Mouse (Mus musculus): Measurements from ENCODE around the gene Ephb2. TPM values are rescaled to one million over a fixed set of nuclear protein-coding genes. Genes with fewer than 3 reads are reported as not detected.

Gene Ephb2
- polyA plus RNA-seq, 1 experiment from 2014 or later, result 2.3 TPM

DNA sequence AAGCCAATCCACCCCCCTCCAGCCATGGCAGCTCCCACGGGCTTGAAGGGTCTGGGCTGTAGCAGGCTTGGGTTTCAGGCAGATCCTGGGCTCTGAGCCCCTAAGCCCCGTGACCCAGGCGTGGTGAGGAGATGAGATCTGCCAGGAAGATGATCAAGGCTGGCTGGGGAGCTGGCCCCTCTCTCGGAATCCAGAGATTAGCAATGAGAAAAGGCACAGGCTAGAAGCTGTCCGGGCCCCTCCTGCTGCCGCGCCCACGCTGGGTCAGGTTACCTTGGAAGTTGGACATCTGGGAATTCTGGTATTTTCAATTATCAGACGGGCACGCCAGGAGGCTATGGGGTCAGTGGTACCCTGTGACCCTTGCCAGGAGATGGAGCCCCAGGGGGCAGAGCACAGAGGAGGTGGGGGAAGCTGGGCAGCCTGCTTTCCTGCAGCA lies 150.3 kb downstream of the Ephb2 start:
- no peak overlapping the region for H3K4me2 ChIP-seq (replicated peaks; ENCODE audit: low read depth)
- no peak overlapping the region; the same call in 1 of the 2 replicates for H3K27ac ChIP-seq (replicated peaks)
- H3K4me3 ChIP-seq (ENCODE audit: low read depth, low read length), result no peak overlapping the region
- DNase-seq (ENCODE audit: low spot score) (no peak), ATAC-seq (ENCODE audit: low FRiP score, low TSS enrichment) (peak; percentile 8; the same call in 1 of the 2 replicates)
- no peaks in the 10 kb centered on the region for H3K9me3 ChIP-seq (ENCODE audit: control insufficient read depth, low read length)
- no peaks in the 10 kb centered on the region for H3K36me3 ChIP-seq (ENCODE audit: control insufficient read depth, insufficient read depth, low read length)
- no peaks in the 10 kb centered on the region for H3K27me3 ChIP-seq (ENCODE audit: control insufficient read depth, insufficient read depth, low read length)
- WGBS, result 33% methylated on average over 10 of the region's 10 CpGs
- TF ChIP-seq CTCF (IDR thresholded peaks at IDR 0.05; ENCODE audit: low read depth) (no peak), EP300 (optimal IDR thresholded peaks at IDR 0.05) (no peak)
- H3K4me1 ChIP-seq (replicated peaks; ENCODE audit: control insufficient read depth, insufficient read depth), result no peaks in the 10 kb centered on the region
- H3K9ac ChIP-seq (ENCODE audit: low read length), result no peak overlapping the region

DNA sequence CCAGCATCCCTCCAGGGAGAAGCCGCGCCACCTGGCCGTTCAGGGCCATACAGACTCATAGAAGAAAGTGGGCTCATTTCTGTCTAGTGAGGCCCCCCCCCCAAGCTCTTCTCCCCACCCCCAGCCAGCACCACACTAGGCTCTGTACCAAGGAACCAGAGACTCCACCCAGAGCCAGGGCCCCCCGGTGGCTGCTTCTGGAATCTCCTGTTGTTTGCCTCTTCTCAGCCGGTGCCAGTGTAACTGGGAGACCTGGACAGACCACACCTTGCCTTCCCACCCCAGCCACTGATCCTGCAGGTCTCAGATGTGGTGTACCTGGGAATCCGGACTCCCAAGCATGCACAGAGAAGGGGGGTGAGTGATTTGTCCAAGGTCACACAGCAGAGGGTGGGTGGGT lies 151.3 kb downstream of the Ephb2 start:
- DNase-seq (ENCODE audit: low spot score) (peak; percentile 50), ATAC-seq (ENCODE audit: low FRiP score, low TSS enrichment) (no peak)
- WGBS, result 75% methylated on average over 6 of the region's 6 CpGs

DNA sequence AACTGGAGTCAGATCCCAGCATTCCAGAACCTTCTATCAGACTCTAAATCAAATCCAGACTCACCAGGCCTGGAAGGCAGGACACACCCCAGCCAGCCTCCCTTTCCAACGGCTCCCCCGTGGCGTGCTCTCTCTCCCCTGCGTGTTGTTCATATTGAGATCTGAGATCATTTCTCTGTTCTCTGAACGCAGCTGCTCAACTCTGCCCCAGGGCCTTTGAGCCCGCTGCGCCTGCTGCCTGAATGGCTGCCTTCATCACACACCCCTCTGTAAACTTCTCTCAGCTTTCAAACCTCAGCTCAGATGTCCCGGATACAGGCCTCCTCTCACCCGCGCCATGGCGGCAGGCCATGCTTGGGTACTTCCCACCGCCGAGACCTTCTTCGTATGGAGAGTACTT lies 155.1 kb downstream of the Ephb2 start:
- H3K27ac ChIP-seq (replicated peaks), result no peak overlapping the region
- no peak for ATAC-seq (ENCODE audit: low FRiP score, low TSS enrichment)
- H3K9ac ChIP-seq (ENCODE audit: low read length), result no peak overlapping the region
- H3K9me3 ChIP-seq (ENCODE audit: control insufficient read depth, low read length), result no peaks in the 10 kb centered on the region
- WGBS, result 81% methylated on average over 14 of the region's 14 CpGs
- no peak overlapping the region for H3K4me3 ChIP-seq (ENCODE audit: low read depth, low read length)
- DNase-seq (ENCODE audit: low spot score), result no peak
- H3K4me1 ChIP-seq (replicated peaks; ENCODE audit: control insufficient read depth, insufficient read depth), result no peaks in the 10 kb centered on the region
- TF ChIP-seq EP300 (optimal IDR thresholded peaks at IDR 0.05), result no peak
- no peak for TF ChIP-seq CTCF (IDR thresholded peaks at IDR 0.05; ENCODE audit: low read depth)
- H3K27me3 ChIP-seq (ENCODE audit: control insufficient read depth, insufficient read depth, low read length), result no peaks in the 10 kb centered on the region
- H3K4me2 ChIP-seq (replicated peaks; ENCODE audit: low read depth), result no peak overlapping the region
- no peaks in the 10 kb centered on the region for H3K36me3 ChIP-seq (ENCODE audit: control insufficient read depth, insufficient read depth, low read length)

More for the DNA sequence above, 151.3 kb downstream of the Ephb2 start:
- TF ChIP-seq EP300 (optimal IDR thresholded peaks at IDR 0.05) (no peak), CTCF (IDR thresholded peaks at IDR 0.05; ENCODE audit: low read depth) (peak; percentile 40; the same call in 1 of the 2 replicates)
- H3K27me3 ChIP-seq (ENCODE audit: control insufficient read depth, insufficient read depth, low read length), result no peaks in the 10 kb centered on the region
- H3K4me2 ChIP-seq (replicated peaks; ENCODE audit: low read depth), result no peak overlapping the region
- H3K27ac ChIP-seq (replicated peaks), result no peak overlapping the region
- H3K9ac ChIP-seq (ENCODE audit: low read length), result no peak overlapping the region
- no peak overlapping the region for H3K4me3 ChIP-seq (ENCODE audit: low read depth, low read length)
- no peaks in the 10 kb centered on the region for H3K4me1 ChIP-seq (replicated peaks; ENCODE audit: control insufficient read depth, insufficient read depth)
- no peaks in the 10 kb centered on the region for H3K9me3 ChIP-seq (ENCODE audit: control insufficient read depth, low read length)
- H3K36me3 ChIP-seq (ENCODE audit: control insufficient read depth, insufficient read depth, low read length), result no peaks in the 10 kb centered on the region

DNA sequence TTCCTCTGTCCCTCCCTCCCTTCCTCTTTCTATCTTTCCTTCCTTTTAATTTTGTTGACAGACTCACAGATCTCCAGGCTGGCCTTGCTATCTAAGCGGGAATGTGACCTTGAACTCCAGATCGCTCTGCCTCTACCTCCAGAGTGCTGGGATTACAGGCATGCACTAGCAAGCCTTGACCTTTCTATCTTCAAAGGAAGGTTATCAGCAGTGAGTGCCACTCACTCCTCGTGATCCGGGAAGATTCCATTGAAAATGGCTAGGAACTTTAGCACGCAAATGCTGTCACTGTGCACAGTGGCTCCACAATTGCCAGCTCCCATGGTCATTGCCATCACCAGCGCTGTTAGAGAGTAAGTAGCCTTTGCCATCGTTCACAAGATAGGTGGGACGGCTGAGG lies 156.6 kb downstream of the Ephb2 start:
- 66% methylated on average over 8 of the region's 8 CpGs for WGBS
- TF ChIP-seq EP300 (optimal IDR thresholded peaks at IDR 0.05) (no peak), CTCF (IDR thresholded peaks at IDR 0.05; ENCODE audit: low read depth) (no peak)
- Histone ChIP-seq H3K9me3 (ENCODE audit: control insufficient read depth, low read length) (no peaks in the 10 kb centered on the region), H3K4me2 (replicated peaks; ENCODE audit: low read depth) (no peak overlapping the region), H3K36me3 (ENCODE audit: control insufficient read depth, insufficient read depth, low read length) (no peaks in the 10 kb centered on the region), H3K9ac (ENCODE audit: low read length) (no peak overlapping the region), H3K27me3 (ENCODE audit: control insufficient read depth, insufficient read depth, low read length) (no peaks in the 10 kb centered on the region), H3K4me3 (ENCODE audit: low read depth, low read length) (no peak overlapping the region), H3K4me1 (replicated peaks; ENCODE audit: control insufficient read depth, insufficient read depth) (no peaks in the 10 kb centered on the region), H3K27ac (replicated peaks) (no peak overlapping the region)
- no peak for ATAC-seq (ENCODE audit: low FRiP score, low TSS enrichment)
- DNase-seq (ENCODE audit: low spot score), result no peak

DNA sequence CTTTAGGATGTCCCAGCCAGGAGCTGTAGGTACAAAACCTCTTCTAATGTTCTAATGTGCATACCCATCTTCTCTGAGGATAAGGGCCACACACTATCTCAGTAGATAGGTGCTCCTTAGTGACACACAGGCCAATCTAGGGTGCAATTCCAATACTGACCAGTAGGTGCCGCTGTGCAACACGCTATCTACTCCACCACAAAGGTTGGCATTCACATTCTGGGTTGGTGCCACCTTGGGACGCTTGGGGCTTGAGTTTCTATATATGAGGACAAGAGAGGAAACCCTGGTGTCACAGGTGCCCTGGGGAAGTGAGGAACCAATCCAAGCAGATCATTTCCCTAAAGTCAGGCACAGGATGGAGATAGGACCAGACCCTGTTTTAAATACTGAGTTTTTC lies 157.3 kb downstream of the Ephb2 start:
- Histone ChIP-seq H3K4me3 (ENCODE audit: low read depth, low read length) (no peak overlapping the region), H3K4me2 (replicated peaks; ENCODE audit: low read depth) (no peak overlapping the region), H3K27me3 (ENCODE audit: control insufficient read depth, insufficient read depth, low read length) (no peaks in the 10 kb centered on the region), H3K27ac (replicated peaks) (no peak overlapping the region), H3K9me3 (ENCODE audit: control insufficient read depth, low read length) (no peaks in the 10 kb centered on the region), H3K4me1 (replicated peaks; ENCODE audit: control insufficient read depth, insufficient read depth) (no peaks in the 10 kb centered on the region), H3K9ac (ENCODE audit: low read length) (no peak overlapping the region), H3K36me3 (ENCODE audit: control insufficient read depth, insufficient read depth, low read length) (0 out of 2 replicates have a peak, but pooled peaks cover 5% of the 10 kb centered on the region)
- DNase-seq (ENCODE audit: low spot score), result peak; percentile 80
- ATAC-seq (ENCODE audit: low FRiP score, low TSS enrichment), result no peak
- TF ChIP-seq EP300 (optimal IDR thresholded peaks at IDR 0.05), result no peak
- peak; percentile 99 for TF ChIP-seq CTCF (IDR thresholded peaks at IDR 0.05; ENCODE audit: low read depth)
- WGBS, result 3% methylated on average over 3 of the region's 3 CpGs

DNA sequence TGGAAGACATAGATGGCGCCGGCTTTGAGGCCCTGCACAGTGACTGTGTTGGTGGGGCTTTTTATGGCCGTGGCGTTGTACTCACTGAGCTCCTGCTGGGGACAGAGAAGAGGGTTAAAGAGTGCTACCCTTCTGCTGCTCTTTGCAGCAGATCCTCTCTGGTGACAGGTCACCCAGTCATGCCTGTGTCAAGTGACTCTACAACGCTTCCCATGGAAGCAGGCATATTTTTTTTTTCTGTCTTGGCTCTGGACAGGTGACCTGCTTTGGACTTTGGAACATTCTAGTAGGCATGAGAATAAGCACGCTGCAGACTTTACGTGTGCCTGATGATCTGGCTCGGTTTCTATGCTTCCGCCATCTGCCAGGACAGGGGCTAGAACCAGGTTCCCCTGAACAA lies 160.3 kb downstream of the Ephb2 start:
- ATAC-seq (ENCODE audit: low FRiP score, low TSS enrichment), result no peak
- 95% methylated on average over 9 of the region's 9 CpGs for WGBS
- TF ChIP-seq EP300 (optimal IDR thresholded peaks at IDR 0.05), result no peak
- no peak for TF ChIP-seq CTCF (IDR thresholded peaks at IDR 0.05; ENCODE audit: low read depth)
- no peaks in the 10 kb centered on the region for H3K27me3 ChIP-seq (ENCODE audit: control insufficient read depth, insufficient read depth, low read length)
- no peak overlapping the region for H3K9ac ChIP-seq (ENCODE audit: low read length)
- no peak overlapping the region for H3K4me3 ChIP-seq (ENCODE audit: low read depth, low read length)
- no peaks in the 10 kb centered on the region for H3K9me3 ChIP-seq (ENCODE audit: control insufficient read depth, low read length)
- no peak overlapping the region for H3K27ac ChIP-seq (replicated peaks)
- no peak overlapping the region for H3K4me2 ChIP-seq (replicated peaks; ENCODE audit: low read depth)
- no peak for DNase-seq (ENCODE audit: low spot score)
- 0 out of 2 replicates have a peak, but pooled peaks cover 5% of the 10 kb centered on the region for H3K36me3 ChIP-seq (ENCODE audit: control insufficient read depth, insufficient read depth, low read length)
- H3K4me1 ChIP-seq (replicated peaks; ENCODE audit: control insufficient read depth, insufficient read depth), result no peaks in the 10 kb centered on the region
